Mouse (Mus musculus) myocyte (in vitro differentiated cells): ENCODE measurements around the gene Klf8.
A peak's percentile ranks its signal among the peaks of the same experiment; 100 is the strongest.

Experiments used
- CEBPB ChIP-seq: IDR thresholded peaks from 2 replicates; pipeline ENCODE4 v1.6.1; 2011; ENCODE audit warnings: mild to moderate bottlenecking, moderate library complexity; ENCODE audit not compliant: poor library complexity, insufficient read depth, severe bottlenecking
- E2F4 ChIP-seq: IDR thresholded peaks from one replicate; pipeline ENCODE4 v1.6.1; 2011; ENCODE audit warnings: mild to moderate bottlenecking, control low read depth, moderate library complexity; ENCODE audit not compliant: insufficient read depth
- MAX ChIP-seq: IDR thresholded peaks from one replicate; pipeline ENCODE4 v1.6.1; 2011; ENCODE audit warnings: low read depth, mild to moderate bottlenecking, control low read depth
- POLR2A ChIP-seq: IDR thresholded peaks from one replicate; pipeline ENCODE4 v1.6.1; 2011; ENCODE audit warnings: low read depth, mild to moderate bottlenecking, control low read depth, moderate library complexity; ENCODE audit not compliant: insufficient read length
- POLR2AphosphoS2 ChIP-seq: IDR thresholded peaks from one replicate; pipeline ENCODE4 v1.6.1; 2011; ENCODE audit warnings: low read depth, control low read depth; ENCODE audit not compliant: insufficient read length
- TCF12 ChIP-seq: IDR thresholded peaks from one replicate; pipeline ENCODE4 v1.6.1; 2011; ENCODE audit warnings: mild to moderate bottlenecking, control low read depth; ENCODE audit not compliant: poor library complexity, insufficient read depth, severe bottlenecking
- USF1 ChIP-seq: IDR thresholded peaks from one replicate; pipeline ENCODE4 v1.6.1; 2011; ENCODE audit warnings: low read depth, mild to moderate bottlenecking, control low read depth, moderate library complexity

GRCm38 (mm10) chrX:153433659-153434293, 196.5 kb downstream of the Klf8 start:
- TF ChIP-seq POLR2A = no peak
- no peak for TF ChIP-seq POLR2AphosphoS2
- no peak for TF ChIP-seq MAX
- no peak for TF ChIP-seq E2F4
- TF ChIP-seq USF1 = no peak
- TF ChIP-seq TCF12 = no peak
- 0 out of 2 replicates have a peak, but pooled peaks have one; percentile 26 for TF ChIP-seq CEBPB
